ENCODE assay signal across 11 mouse cellular contexts in genomic region chr12:105873283-105873682, GRCm38 (mm10).
A peak's percentile ranks its signal among the peaks of the same experiment; 100 is the strongest.
DNase-seq lines count a peak whose midpoint lies in the region; ATAC-seq and TF ChIP-seq lines count a peak whose summit lies in the region.
"Had no signal": no experiment of that assay in that cellular context is flagged by ENCODE, and none has a peak within 500 bp of the region (broad histone marks: within the 10 kb centered on the region; RNA-seq: fewer than 3 reads in every experiment).

No protein-coding gene starts in this region.

- no peak overlapping the region for H3K27ac ChIP-seq in hindbrain, postnatal 0 days
- H3K27ac ChIP-seq in hindbrain, embryonic 16.5 days (ENCODE audit: low read depth, low read length), result no peak overlapping the region
- H3K27ac ChIP-seq in thymus, adult 2 months (ENCODE audit: control insufficient read depth, insufficient read depth, low read length), result no peak overlapping the region
- H3K27ac ChIP-seq in liver, embryonic 13.5 days, result no peak overlapping the region
- H3K27ac ChIP-seq: embryonic facial prominence, embryonic 12.5 days had no signal

- no peak overlapping the region for H3K9ac ChIP-seq in hindbrain, postnatal 0 days (replicated peaks; ENCODE audit: low read length)
- H3K9ac ChIP-seq in hindbrain, embryonic 16.5 days (ENCODE audit: low read depth, low read length), result no peak overlapping the region
- no peak overlapping the region for H3K9ac ChIP-seq in liver, embryonic 13.5 days
- H3K9ac ChIP-seq: embryonic facial prominence, embryonic 12.5 days had no signal

- peak; percentile 52 for TF ChIP-seq CTCF in hindbrain, postnatal 0 days (IDR thresholded peaks at IDR 0.05; ENCODE audit: low read depth)
- TF ChIP-seq CTCF in thymus, adult 2 months (IDR thresholded peaks at IDR 0.05; ENCODE audit: borderline replicate concordance, control insufficient read depth, extremely low read depth, insufficient read depth, low read length, poor library complexity), result no peak

- DNase-seq in hindbrain, postnatal 0 days (ENCODE audit: low spot score), result no peak
- DNase-seq in thymus, adult 2 months, result peak; percentile 58
- DNase-seq in thymus, adult 18-20 months, result no peak
- peak; percentile 26 for DNase-seq in liver, embryonic 13.5 days
- no peak for DNase-seq in ovary, adult 18-20 months (ENCODE audit: low spot score)
- DNase-seq: gastrocnemius, postnatal 25 days had no signal

- no peaks in the 10 kb centered on the region for H3K4me1 ChIP-seq in hindbrain, postnatal 0 days (ENCODE audit: insufficient read depth, low read length)
- peaks cover 8% of the 10 kb centered on the region; the same call in 1 of the 2 replicates for H3K4me1 ChIP-seq in hindbrain, embryonic 16.5 days (ENCODE audit: control insufficient read depth, insufficient read depth, low read depth, low read length)
- H3K4me1 ChIP-seq in thymus, adult 2 months (replicated peaks; ENCODE audit: control insufficient read depth, insufficient read depth, low read length), result peaks cover 5% of the 10 kb centered on the region; the same call in 1 of the 2 replicates
- peaks cover 8% of the 10 kb centered on the region; the same call in 1 of the 2 replicates for H3K4me1 ChIP-seq in liver, embryonic 13.5 days (replicated peaks)
- H3K4me1 ChIP-seq: embryonic facial prominence, embryonic 12.5 days had no signal

- WGBS in hindbrain, postnatal 0 days, result 53% methylated on average over 2 of the region's 2 CpGs
- WGBS in hindbrain, embryonic 16.5 days, result 49% methylated on average over 2 of the region's 2 CpGs
- WGBS in thymus, adult 2 months, result 54% methylated on average over 2 of the region's 2 CpGs
- WGBS in liver, embryonic 13.5 days (ENCODE audit: insufficient replicate concordance), result 40% methylated on average over 2 of the region's 2 CpGs

- H3K36me3 ChIP-seq in hindbrain, postnatal 0 days (ENCODE audit: insufficient read depth, low read length), result no peaks in the 10 kb centered on the region
- H3K36me3 ChIP-seq in hindbrain, embryonic 16.5 days (ENCODE audit: control insufficient read depth, insufficient read depth, low read length), result no peaks in the 10 kb centered on the region
- H3K36me3 ChIP-seq in thymus, adult 2 months (ENCODE audit: control insufficient read depth, insufficient read depth, low read length), result no peaks in the 10 kb centered on the region
- H3K36me3 ChIP-seq in liver, embryonic 13.5 days, result no peaks in the 10 kb centered on the region
- H3K36me3 ChIP-seq: embryonic facial prominence, embryonic 12.5 days had no signal

- no peaks in the 10 kb centered on the region for H3K9me3 ChIP-seq in hindbrain, postnatal 0 days (ENCODE audit: low read length)
- H3K9me3 ChIP-seq in hindbrain, embryonic 16.5 days (ENCODE audit: control insufficient read depth, low read length), result no peaks in the 10 kb centered on the region
- H3K9me3 ChIP-seq in liver, embryonic 13.5 days (replicated peaks), result no peaks in the 10 kb centered on the region
- H3K9me3 ChIP-seq: embryonic facial prominence, embryonic 12.5 days had no signal

- no peak overlapping the region for H3K4me2 ChIP-seq in hindbrain, postnatal 0 days (ENCODE audit: low read depth, low read length)
- H3K4me2 ChIP-seq in hindbrain, embryonic 16.5 days (ENCODE audit: low read length), result no peak overlapping the region
- no peak overlapping the region for H3K4me2 ChIP-seq in liver, embryonic 13.5 days
- H3K4me2 ChIP-seq: embryonic facial prominence, embryonic 12.5 days had no signal

- ATAC-seq in hindbrain, postnatal 0 days, result no peak
- no peak for ATAC-seq in hindbrain, embryonic 16.5 days
- ATAC-seq in liver, embryonic 13.5 days (ENCODE audit: low read depth), result no peak
- no peak for ATAC-seq in frontal cortex, adult (ENCODE audit: low TSS enrichment)
- ATAC-seq in erythroblast, adult 5-6 weeks (replicated peaks; ENCODE audit: low FRiP score, poor library complexity, severe bottlenecking), result no peak

- H3K4me3 ChIP-seq in hindbrain, postnatal 0 days (ENCODE audit: low read length), result no peak overlapping the region
- no peak overlapping the region for H3K4me3 ChIP-seq in hindbrain, embryonic 16.5 days (ENCODE audit: low read length)
- H3K4me3 ChIP-seq in thymus, adult 2 months (ENCODE audit: control insufficient read depth, insufficient read depth, low read length), result no peak overlapping the region
- H3K4me3 ChIP-seq in liver, embryonic 13.5 days (replicated peaks), result no peak overlapping the region
- H3K4me3 ChIP-seq: embryonic facial prominence, embryonic 12.5 days; megakaryocyte, embryonic 14.5 days had no signal

- peaks cover 10% of the 10 kb centered on the region; the same call in 1 of the 2 replicates for H3K27me3 ChIP-seq in hindbrain, postnatal 0 days (ENCODE audit: insufficient read depth, low read length)
- no peaks in the 10 kb centered on the region; the same call in 1 of the 2 replicates for H3K27me3 ChIP-seq in hindbrain, embryonic 16.5 days (replicated peaks; ENCODE audit: control insufficient read depth, insufficient read depth, low read length)
- no peaks in the 10 kb centered on the region for H3K27me3 ChIP-seq in thymus, adult 2 months (ENCODE audit: control insufficient read depth, insufficient read depth, low read length)
- peaks cover 11% of the 10 kb centered on the region; the same call in 1 of the 2 replicates for H3K27me3 ChIP-seq in liver, embryonic 13.5 days

- no peak for TF ChIP-seq POLR2A in thymus, adult 2 months (IDR thresholded peaks at IDR 0.05; ENCODE audit: control insufficient read depth, extremely low read depth, insufficient read depth, low read length, poor library complexity)

Comparison
In these comparisons a context has a peak if more than half of its experiments do, and no peak if none do; other contexts are left out.
1. DNase-seq: peak in thymus, adult 2 months (single experiment) and liver, embryonic 13.5 days (single experiment); none in hindbrain, postnatal 0 days (single experiment), thymus, adult 18-20 months (0 of 2) and ovary, adult 18-20 months (single experiment).